Mouse (Mus musculus) midbrain, embryonic 16.5 days (tissue): ENCODE measurements around the gene 1700001K19Rik. TPM values are rescaled to one million over a fixed set of nuclear protein-coding genes. Genes with fewer than 3 reads are reported as not detected.
A peak's percentile ranks its signal among the peaks of the same experiment; 100 is the strongest.
"Not testable (repeated sequence)": the region's sequence is repeated elsewhere in the genome, so short reads cannot be mapped to it uniquely, and the experiment has no call there.

Experiments used
- ATAC-seq: fragments of 200-750 bp; cut with Nextera tagmentation; 2 replicates; pipeline ENCODE4 v1.8.0; 2017; ENCODE audit warnings: moderate TSS enrichment
- H3K27ac ChIP-seq: fragments of 300-500 bp; sonication (generic); 2 replicates; pipeline ENCODE4 v1.5.1; 2014; ENCODE audit warnings: mild to moderate bottlenecking, low read length, mixed read lengths
- H3K27me3 ChIP-seq: fragments of 300-500 bp; sonication (generic); 2 replicates; pipeline ENCODE4 v1.6.1; 2014; ENCODE audit warnings: low read depth, low read length, mixed read lengths; ENCODE audit not compliant: control insufficient read depth, insufficient read depth
- H3K36me3 ChIP-seq: fragments of 300-500 bp; sonication (generic); 2 replicates; pipeline ENCODE4 v1.6.1; 2014; ENCODE audit warnings: mild to moderate bottlenecking, low read length, moderate library complexity, mixed read lengths; ENCODE audit not compliant: control insufficient read depth, insufficient read depth
- H3K4me1 ChIP-seq: fragments of 300-500 bp; sonication (generic); 2 replicates; pipeline ENCODE4 v1.6.1; 2014; ENCODE audit warnings: mild to moderate bottlenecking, low read length, mixed read lengths; ENCODE audit not compliant: control insufficient read depth, insufficient read depth
- H3K4me2 ChIP-seq: fragments of 300-500 bp; sonication (generic); 2 replicates; pipeline ENCODE4 v1.6.1; 2014; ENCODE audit warnings: mild to moderate bottlenecking, low read length, mixed read lengths
- H3K4me3 ChIP-seq: fragments of 300-500 bp; sonication (generic); 2 replicates; pipeline ENCODE4 v1.5.1; 2014; ENCODE audit warnings: low read depth, mild to moderate bottlenecking, low read length, moderate library complexity, mixed read lengths
- H3K9ac ChIP-seq: fragments of 300-500 bp; sonication (generic); 2 replicates; pipeline ENCODE4 v1.6.1; 2014; ENCODE audit warnings: low read depth, low read length, mixed read lengths
- H3K9me3 ChIP-seq: fragments of 300-500 bp; sonication (generic); replicated peaks from 2 replicates; pipeline ENCODE4 v1.6.1; 2014; ENCODE audit warnings: mild to moderate bottlenecking, low read length, mixed read lengths; ENCODE audit not compliant: control insufficient read depth, poor library complexity, severe bottlenecking
- WGBS: fragments of 180-500 bp; shearing (Covaris S2); extraction: QIAGEN DNeasy Blood & Tissue Kit; methylation state at CpG from one replicate; pipeline ENCODE4 v1.1.7; 2014; 5-methylcytosine and 5-hydroxymethylcytosine counted together
- polyA plus RNA-seq: library from polyadenylated mRNA; unstranded; fragments of >200 nt; fragmentation: Nextera tagmentation; extraction: Ambion mirVana; gene quantifications from 2 replicates; pipeline ENCODE4 v1.2.1, GENCODE M21; 2015

Gene 1700001K19Rik
- polyA plus RNA-seq, 1 experiment from 2014 or later = not detected

DNA sequence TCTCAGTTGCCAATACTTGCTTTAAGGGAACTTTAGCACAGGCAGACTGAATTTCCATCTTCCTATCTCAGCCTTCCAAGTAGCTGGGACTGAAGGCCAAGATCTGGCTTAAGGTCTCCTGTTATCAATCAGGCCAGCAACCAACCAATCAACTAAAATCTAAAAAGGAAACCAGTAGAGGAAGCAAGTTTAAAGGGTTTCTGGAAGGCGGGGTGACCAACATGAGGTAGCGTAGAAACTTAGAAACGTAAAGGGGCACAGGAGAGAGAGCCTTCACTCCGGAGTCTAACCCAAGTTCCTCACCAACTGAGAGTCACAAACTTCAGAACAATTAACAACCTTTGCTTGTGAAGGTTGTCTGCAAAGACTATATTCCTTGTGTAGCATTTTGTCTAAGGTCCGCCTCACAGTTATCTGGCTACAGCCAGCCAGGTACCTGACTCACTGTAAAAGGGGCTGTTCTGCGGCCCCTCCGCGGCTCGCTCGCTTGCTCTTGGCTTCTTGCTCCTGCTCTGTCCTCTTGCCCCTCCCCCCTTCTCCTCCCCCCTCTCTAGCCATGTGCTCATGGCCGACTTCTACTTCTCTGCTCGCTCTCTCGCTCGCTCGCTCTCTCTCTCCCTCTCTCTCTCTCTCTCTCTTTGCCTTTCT, 16.2 kb upstream of the 1700001K19Rik start:
- no peak for ATAC-seq
- H3K4me2 ChIP-seq = no peak overlapping the region
- no peak overlapping the region for H3K27ac ChIP-seq
- no peak overlapping the region for H3K4me3 ChIP-seq
- WGBS = 49% methylated on average over 15 of the region's 15 CpGs
- peaks cover 6% of the 10 kb centered on the region; the same call in 1 of the 2 replicates for H3K36me3 ChIP-seq
- no peak overlapping the region for H3K9ac ChIP-seq
- no peaks in the 10 kb centered on the region for H3K27me3 ChIP-seq
- no peaks in the 10 kb centered on the region for H3K9me3 ChIP-seq
- H3K4me1 ChIP-seq = peaks cover 13% of the 10 kb centered on the region

- no peak overlapping the region for H3K27ac ChIP-seq
- H3K9ac ChIP-seq = no peak overlapping the region
- H3K36me3 ChIP-seq = peaks cover 8% of the 10 kb centered on the region; the same call in 1 of the 2 replicates
- no peak overlapping the region for H3K4me3 ChIP-seq
- no peaks in the 10 kb centered on the region for H3K27me3 ChIP-seq
- no peak for ATAC-seq
- 87% methylated on average over 1 of the region's 1 CpGs for WGBS
- H3K4me1 ChIP-seq = peaks cover 16% of the 10 kb centered on the region
- H3K9me3 ChIP-seq = no peaks in the 10 kb centered on the region
- H3K4me2 ChIP-seq = no peak overlapping the region
Observed at GRCm38 (mm10) chr12:110698080-110698479, 15.7 kb upstream of the 1700001K19Rik start.

- peaks cover 16% of the 10 kb centered on the region for H3K4me1 ChIP-seq
- peaks cover 8% of the 10 kb centered on the region; the same call in 1 of the 2 replicates for H3K36me3 ChIP-seq
- no peak overlapping the region for H3K4me2 ChIP-seq
- no peaks in the 10 kb centered on the region for H3K27me3 ChIP-seq
- H3K4me3 ChIP-seq = no peak overlapping the region
- WGBS = 73% methylated on average over 5 of the region's 5 CpGs
- no peaks in the 10 kb centered on the region for H3K9me3 ChIP-seq
- no peak for ATAC-seq
- no peak overlapping the region for H3K9ac ChIP-seq
- no peak overlapping the region for H3K27ac ChIP-seq
Observed at GRCm38 (mm10) chr12:110697457-110697856, 15.0 kb upstream of the 1700001K19Rik start.

GRCm38 (mm10) chr12:110696975-110697400, 14.6 kb upstream of the 1700001K19Rik start:
- H3K4me3 ChIP-seq = peak overlapping the region; percentile 81
- H3K4me2 ChIP-seq = peak overlapping the region; percentile 89
- H3K27ac ChIP-seq = peak overlapping the region; percentile 93
- no peak; the same call in 1 of the 2 replicates for ATAC-seq
- H3K9ac ChIP-seq = peak overlapping the region; percentile 92
- peaks cover 16% of the 10 kb centered on the region for H3K4me1 ChIP-seq
- H3K27me3 ChIP-seq = no peaks in the 10 kb centered on the region
- peaks cover 8% of the 10 kb centered on the region; the same call in 1 of the 2 replicates for H3K36me3 ChIP-seq
- no peaks in the 10 kb centered on the region for H3K9me3 ChIP-seq
- WGBS = 46% methylated on average over 9 of the region's 9 CpGs

DNA sequence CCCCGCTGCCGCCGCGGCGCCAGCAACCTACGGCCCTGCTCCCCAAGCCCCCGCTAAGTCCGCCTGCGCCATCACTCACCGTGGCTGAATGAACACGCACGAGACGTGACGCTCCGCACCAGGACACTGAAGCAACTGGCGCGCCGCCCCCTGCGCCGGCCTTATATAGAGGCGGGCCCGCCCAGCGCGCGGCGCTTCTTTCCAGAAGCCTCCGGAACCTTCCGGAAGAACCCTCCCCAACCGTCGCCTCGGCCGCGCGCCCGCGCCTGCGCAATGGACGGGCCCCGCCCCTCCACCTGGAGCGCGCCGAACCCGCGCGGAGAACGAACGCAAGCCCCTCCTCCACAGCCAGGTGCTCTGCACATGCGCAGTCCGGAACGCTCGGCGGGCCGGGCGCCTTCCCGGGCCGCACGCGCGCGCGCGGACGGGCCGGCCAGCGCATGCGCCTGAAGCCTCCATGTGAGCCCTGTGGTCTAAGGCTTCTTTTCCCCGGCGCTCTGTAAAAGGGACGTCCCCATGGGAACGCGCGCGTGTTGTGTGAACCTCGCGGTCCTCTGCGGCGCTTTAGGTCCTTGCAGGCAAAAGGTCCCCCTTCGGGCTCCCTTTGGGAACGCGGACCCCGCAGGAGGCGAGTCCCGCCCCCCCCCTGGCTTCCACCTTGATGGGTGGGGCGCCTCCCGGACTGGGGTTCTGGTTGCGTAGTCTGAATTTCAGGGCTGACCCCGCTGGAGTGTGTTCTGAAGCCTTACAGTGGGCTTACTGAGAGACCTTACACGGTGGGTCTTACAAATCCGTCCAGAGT, 14.0 kb upstream of the 1700001K19Rik start:
- H3K36me3 ChIP-seq = peaks cover 13% of the 10 kb centered on the region
- H3K9me3 ChIP-seq = no peaks in the 10 kb centered on the region
- H3K9ac ChIP-seq = peak overlapping the region; percentile 95
- peaks cover 16% of the 10 kb centered on the region for H3K4me1 ChIP-seq
- peak overlapping the region; percentile 89 for H3K4me2 ChIP-seq
- H3K27me3 ChIP-seq = no peaks in the 10 kb centered on the region
- H3K27ac ChIP-seq = peak overlapping the region; percentile 97
- WGBS = under 1% methylated on average over 82 of the region's 89 CpGs
- H3K4me3 ChIP-seq = peak overlapping the region; percentile 81
- ATAC-seq = peak; percentile 96

DNA sequence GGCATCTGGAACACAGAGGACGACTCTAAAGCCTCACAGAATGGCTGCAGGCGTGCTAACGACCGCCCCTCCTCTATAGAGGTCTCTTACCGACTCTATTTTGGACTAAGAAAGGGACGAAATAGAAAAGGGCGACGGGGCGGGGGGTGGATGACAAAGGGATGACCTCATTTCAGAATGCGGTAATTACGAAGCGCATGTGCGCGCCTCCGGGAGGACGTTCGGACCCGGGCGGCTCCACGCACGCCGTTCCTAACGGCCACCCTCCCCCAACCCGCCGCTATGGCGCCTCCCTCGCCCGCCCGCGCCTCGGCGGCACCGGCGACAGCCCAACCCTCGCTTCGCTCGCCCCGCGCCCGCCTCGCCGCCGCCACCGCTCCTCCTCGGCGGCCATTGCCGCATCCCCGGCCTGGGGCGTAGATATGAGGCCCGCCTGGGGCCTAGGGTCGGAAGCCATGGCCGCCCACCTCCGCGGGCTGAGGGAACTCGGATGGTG, 13.3 kb upstream of the 1700001K19Rik start:
- Histone ChIP-seq H3K4me1 (peaks cover 16% of the 10 kb centered on the region), H3K4me2 (peak overlapping the region; percentile 48), H3K9ac (peak overlapping the region; percentile 95), H3K4me3 (peak overlapping the region; percentile 81), H3K27me3 (no peaks in the 10 kb centered on the region), H3K36me3 (peaks cover 14% of the 10 kb centered on the region), H3K27ac (peak overlapping the region; percentile 97), H3K9me3 (no peaks in the 10 kb centered on the region)
- 0% methylated on average over 43 of the region's 55 CpGs for WGBS
- ATAC-seq = peak; percentile 73

- WGBS = 62% methylated on average over 5 of the region's 5 CpGs
- H3K27ac ChIP-seq, ATAC-seq, H3K4me3 ChIP-seq, H3K9me3 ChIP-seq, H3K4me2 ChIP-seq, H3K27me3 ChIP-seq, H3K9ac ChIP-seq: not testable (repeated sequence)
- peaks cover 16% of the 10 kb centered on the region for H3K4me1 ChIP-seq
- H3K36me3 ChIP-seq = peaks cover 29% of the 10 kb centered on the region
Observed at GRCm38 (mm10) chr12:110693378-110693777, 11.0 kb upstream of the 1700001K19Rik start.

- WGBS = 89% methylated on average over 6 of the region's 6 CpGs
- no peak overlapping the region for H3K9ac ChIP-seq
- no peak overlapping the region for H3K4me3 ChIP-seq
- H3K27me3 ChIP-seq = no peaks in the 10 kb centered on the region
- no peak overlapping the region for H3K27ac ChIP-seq
- H3K36me3 ChIP-seq = peaks cover 29% of the 10 kb centered on the region
- H3K4me1 ChIP-seq = peaks cover 12% of the 10 kb centered on the region
- ATAC-seq = no peak
- H3K9me3 ChIP-seq = no peaks in the 10 kb centered on the region
- H3K4me2 ChIP-seq = no peak overlapping the region
Observed at GRCm38 (mm10) chr12:110689919-110690643, 7.7 kb upstream of the 1700001K19Rik start.
